Mouse (Mus musculus) left cerebral cortex, postnatal 36 days (tissue): Measurements from ENCODE around the gene Arhgef28. TPM values are rescaled to one million over a fixed set of nuclear protein-coding genes. Genes with fewer than 3 reads are reported as not detected.

Experiments used
- DNase-seq, 2 experiments: peaks; one replicate each; pipeline ENCODE4 v3.0.0; 2021 to 2022; ENCODE audit warnings: low spot score in 2 of 2, mixed read lengths in 1 of 2
- intact Hi-C: fragments of 180-260 bp; cut with DNase I; formaldehyde crosslinking; loops from one replicate; pipeline ENCODE4 v1.15.1; 2025
- total RNA-seq, 2 experiments: library from RNA; stranded (reverse); gene quantifications; 2 replicates each; pipeline ENCODE4 v1.2.3; 2021

Gene Arhgef28
- total RNA-seq, 2 experiments from 2014 or later, result 33.0 to 40.7 TPM

GRCm38 (mm10) chr13:98001719-98002118 is 204.5 kb downstream of the Arhgef28 start:
- DNase-seq, result no peak
- intact Hi-C loops, result no loop called here

- intact Hi-C loops, result no loop called here
- no peak for DNase-seq
These were observed 205.4 kb downstream of the Arhgef28 start for GRCm38 (mm10) chr13:98000841-98001240.

- no peak for DNase-seq
- intact Hi-C loops, result no loop called here
These were observed 207.1 kb downstream of the Arhgef28 start for GRCm38 (mm10) chr13:97999130-97999529.

GRCm38 (mm10) chr13:97998570-97998969 is 207.7 kb downstream of the Arhgef28 start:
- intact Hi-C loops, result no loop called here
- DNase-seq, result no peak

GRCm38 (mm10) chr13:97990939-97991338 is 215.3 kb downstream of the Arhgef28 start:
- intact Hi-C loops, result no loop called here

GRCm38 (mm10) chr13:97988796-97989195 is 217.4 kb downstream of the Arhgef28 start:
- intact Hi-C loops, result no loop called here
- no peak for DNase-seq

More at GRCm38 (mm10) chr13:97990939-97991338, 215.3 kb downstream of the Arhgef28 start:
- DNase-seq, result no peak

- no peak for DNase-seq
These were observed 219.5 kb downstream of the Arhgef28 start for GRCm38 (mm10) chr13:97986691-97987090.

GRCm38 (mm10) chr13:97977104-97977503 is 229.1 kb downstream of the Arhgef28 start:
- DNase-seq, result no peak
- intact Hi-C loops, result no loop called here

More at GRCm38 (mm10) chr13:97986691-97987090, 219.5 kb downstream of the Arhgef28 start:
- intact Hi-C loops, result no loop called here

- DNase-seq, result no peak
These were observed 229.6 kb downstream of the Arhgef28 start for GRCm38 (mm10) chr13:97976642-97977041.

GRCm38 (mm10) chr13:97974532-97975194 is 231.6 kb downstream of the Arhgef28 start:
- DNase-seq, result no peak
- intact Hi-C loops, result no loop called here

More at GRCm38 (mm10) chr13:97976642-97977041, 229.6 kb downstream of the Arhgef28 start:
- intact Hi-C loops, result no loop called here

- DNase-seq, result no peak
- intact Hi-C loops, result no loop called here
These were observed 232.3 kb downstream of the Arhgef28 start for GRCm38 (mm10) chr13:97973915-97974314.

- DNase-seq, result no peak
- intact Hi-C loops, result no loop called here
These were observed 240.2 kb downstream of the Arhgef28 start for GRCm38 (mm10) chr13:97966077-97966476.

- intact Hi-C loops, result no loop called here
- DNase-seq, result no peak
These were observed 241.3 kb downstream of the Arhgef28 start for GRCm38 (mm10) chr13:97964892-97965424.

- DNase-seq, result no peak
- intact Hi-C loops, result no loop called here
These were observed 246.1 kb downstream of the Arhgef28 start for GRCm38 (mm10) chr13:97960142-97960541.

GRCm38 (mm10) chr13:97959394-97959888 is 246.8 kb downstream of the Arhgef28 start:
- no peak for DNase-seq
- intact Hi-C loops, result no loop called here

GRCm38 (mm10) chr13:97955759-97956158 is 250.5 kb downstream of the Arhgef28 start:
- no peak for DNase-seq
- intact Hi-C loops, result no loop called here

GRCm38 (mm10) chr13:97954956-97955496 is 251.2 kb downstream of the Arhgef28 start:
- no peak for DNase-seq
- intact Hi-C loops, result no loop called here

GRCm38 (mm10) chr13:97954051-97954450 is 252.2 kb downstream of the Arhgef28 start:
- DNase-seq, result no peak
- intact Hi-C loops, result no loop called here

GRCm38 (mm10) chr13:97953526-97953925 is 252.7 kb downstream of the Arhgef28 start:
- intact Hi-C loops, result no loop called here
- DNase-seq, result no peak

- intact Hi-C loops, result no loop called here
- no peak for DNase-seq
These were observed 257.4 kb downstream of the Arhgef28 start for GRCm38 (mm10) chr13:97948856-97949255.

GRCm38 (mm10) chr13:97947598-97947997 is 258.6 kb downstream of the Arhgef28 start:
- intact Hi-C loops, result no loop called here
- DNase-seq, result no peak
